Mouse (Mus musculus) thymus, postnatal 0 days (tissue): ENCODE data around the gene Ankrd11. TPM values are rescaled to one million over a fixed set of nuclear protein-coding genes. Genes with fewer than 3 reads are reported as not detected.

ENCODE experiments used
- DNase-seq: peaks from one replicate; pipeline ENCODE4 v3.0.0-alpha.2; 2015; ENCODE audit warnings: low spot score
- polyA plus RNA-seq: library from polyadenylated mRNA; unstranded; fragments of >200 nt; fragmentation: Nextera tagmentation; extraction: Ambion mirVana; gene quantifications from 2 replicates; pipeline ENCODE4 v1.2.1, GENCODE M21; 2015

The Ankrd11 gene
- polyA plus RNA-seq, 1 experiment from 2014 or later = 78.6 TPM

DNA sequence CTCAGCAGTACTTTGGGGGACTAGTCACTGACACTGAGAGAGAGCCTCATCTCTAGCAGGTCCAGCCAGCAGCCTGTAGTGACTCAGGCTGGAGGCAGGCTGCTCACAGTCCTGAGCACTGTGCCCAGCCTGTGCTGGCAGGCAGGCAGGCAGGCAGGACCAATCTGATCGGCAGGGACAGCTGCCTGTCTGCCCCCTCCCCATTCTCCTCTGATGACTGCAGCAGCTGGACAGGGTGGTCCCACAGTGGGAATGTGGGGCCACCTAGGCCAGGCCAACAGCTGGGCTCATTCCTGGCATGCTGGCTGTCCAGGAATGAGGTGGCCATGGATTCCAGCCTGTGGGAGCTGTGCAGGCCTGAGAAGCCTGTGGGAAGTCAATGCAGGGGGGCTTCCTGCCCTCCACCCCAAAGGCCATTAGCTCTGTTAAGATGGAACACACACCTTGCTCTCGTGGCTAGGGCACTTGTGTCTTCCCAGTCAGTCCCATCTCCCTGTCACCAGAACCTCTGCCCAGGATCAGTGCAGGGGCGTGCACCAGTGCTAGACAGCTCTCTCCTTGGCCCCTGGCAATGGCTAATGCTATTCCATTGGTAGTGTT is 191.3 kb downstream of the Ankrd11 start:
- DNase-seq = no peak

DNA sequence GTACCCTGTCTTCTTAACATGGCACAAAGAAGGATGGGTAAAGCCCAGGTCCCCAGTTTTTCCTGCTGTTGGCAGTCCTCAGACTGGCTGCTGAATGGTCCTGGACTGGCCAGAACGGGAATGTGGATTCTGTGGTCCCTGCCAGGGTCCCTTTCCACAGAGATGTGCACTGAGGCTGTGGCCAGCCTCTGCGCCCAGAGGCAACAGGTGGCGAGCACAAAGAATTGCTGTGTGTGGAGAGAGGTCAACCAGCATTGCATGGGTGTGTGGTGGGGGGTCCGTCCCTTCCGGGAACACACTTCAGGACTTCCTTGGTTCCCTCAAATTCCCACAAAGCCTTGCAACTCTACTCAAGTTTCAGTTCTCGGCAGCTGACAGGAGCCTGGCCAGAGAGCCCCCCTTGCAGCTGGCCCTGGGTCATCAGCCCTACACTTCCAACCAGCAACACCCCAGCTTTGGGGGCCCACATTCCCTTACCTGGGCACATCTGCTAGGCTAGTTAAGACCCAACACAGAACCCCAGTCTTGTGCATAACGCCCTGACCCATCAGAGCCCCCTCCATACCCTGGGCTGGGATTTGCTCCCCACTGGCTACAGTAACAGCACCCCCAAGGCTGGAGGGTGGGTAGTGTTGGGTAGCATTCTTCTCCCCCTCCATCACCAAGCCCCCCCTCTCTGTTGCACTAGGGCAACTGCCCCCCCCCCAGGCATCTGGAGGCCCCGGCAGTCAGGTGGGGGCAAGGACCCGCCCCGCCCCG is 192.7 kb downstream of the Ankrd11 start:
- DNase-seq = no peak

DNA sequence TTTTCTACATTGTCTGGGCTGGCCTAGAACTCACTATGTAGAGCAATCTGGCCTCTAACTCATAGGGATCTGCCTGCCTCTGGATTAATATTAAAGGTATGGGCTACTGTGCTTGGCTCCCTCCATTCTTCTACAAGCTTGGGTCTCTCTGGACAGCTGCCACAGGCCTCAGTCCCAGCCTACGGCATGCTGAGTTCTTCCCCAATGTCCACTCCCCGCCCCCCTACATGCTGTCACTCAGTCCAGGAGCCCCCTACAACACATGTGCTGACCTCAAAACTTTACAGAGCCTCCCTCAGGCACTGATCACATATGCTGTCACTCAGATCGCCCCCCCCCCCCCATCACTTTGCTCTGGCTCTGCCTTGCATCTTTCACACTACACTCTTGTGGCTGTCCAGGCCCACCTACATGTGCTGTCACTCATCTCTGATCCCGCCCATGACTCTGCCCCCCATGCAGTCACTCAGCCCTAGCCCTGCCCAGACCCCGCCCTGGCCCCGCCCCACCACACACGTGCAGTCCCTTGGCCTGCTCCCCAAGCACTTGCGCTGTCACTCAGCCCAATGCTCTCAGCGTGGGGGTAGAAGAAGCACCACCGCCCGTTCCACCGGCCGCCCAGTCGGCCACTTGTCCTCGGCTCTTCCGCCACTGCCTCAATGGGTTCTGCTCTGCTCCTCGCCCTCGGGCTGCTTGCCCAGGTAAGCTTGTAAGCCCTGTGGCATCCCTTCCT is 194.1 kb downstream of the Ankrd11 start, which contains the start of gene Cdh15:
Gene Cdh15 (plus strand): TSS at position 138 of the 733 bp plus-strand sequence.
- DNase-seq = peak; percentile 82

DNA sequence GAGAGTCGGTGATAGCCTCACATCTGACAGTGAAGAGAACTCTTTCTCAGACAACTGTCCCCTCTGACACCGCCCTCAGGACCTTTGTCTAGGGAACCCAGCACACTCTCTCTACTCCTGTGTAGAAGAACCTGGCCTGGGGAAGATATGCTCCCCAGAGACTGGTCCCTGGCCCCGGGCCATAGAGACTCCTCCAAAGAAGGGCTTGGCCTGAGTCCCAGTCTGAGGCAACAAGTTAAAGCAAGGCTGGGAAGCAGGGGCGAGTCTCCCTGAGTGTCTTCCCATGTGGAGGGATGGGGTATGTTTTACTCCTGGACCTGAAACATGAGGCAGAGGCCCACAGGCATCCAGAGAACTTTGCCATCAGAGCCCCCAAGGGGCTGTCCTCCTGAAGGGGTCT is 196.4 kb downstream of the Ankrd11 start:
- no peak for DNase-seq

DNA sequence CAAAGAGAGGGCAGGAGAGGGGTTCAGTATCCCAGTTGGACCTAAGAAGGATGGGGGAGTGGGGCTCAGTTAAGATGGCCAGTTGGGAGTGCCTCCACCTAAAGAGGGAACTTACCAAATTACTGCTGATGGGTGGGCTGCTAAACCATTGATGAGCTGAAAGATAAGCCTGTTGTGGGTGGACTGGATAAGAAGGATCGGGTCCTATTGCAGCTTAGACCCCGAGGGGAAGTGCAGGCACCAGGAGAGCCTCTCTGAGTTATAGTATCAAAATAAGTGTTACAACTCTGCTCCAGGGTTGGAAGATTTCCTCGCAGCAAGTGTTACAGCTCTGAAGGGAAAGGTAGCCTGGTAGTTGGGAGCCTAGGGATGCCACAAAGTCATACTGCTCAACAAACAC is 197.9 kb downstream of the Ankrd11 start:
- no peak for DNase-seq

DNA sequence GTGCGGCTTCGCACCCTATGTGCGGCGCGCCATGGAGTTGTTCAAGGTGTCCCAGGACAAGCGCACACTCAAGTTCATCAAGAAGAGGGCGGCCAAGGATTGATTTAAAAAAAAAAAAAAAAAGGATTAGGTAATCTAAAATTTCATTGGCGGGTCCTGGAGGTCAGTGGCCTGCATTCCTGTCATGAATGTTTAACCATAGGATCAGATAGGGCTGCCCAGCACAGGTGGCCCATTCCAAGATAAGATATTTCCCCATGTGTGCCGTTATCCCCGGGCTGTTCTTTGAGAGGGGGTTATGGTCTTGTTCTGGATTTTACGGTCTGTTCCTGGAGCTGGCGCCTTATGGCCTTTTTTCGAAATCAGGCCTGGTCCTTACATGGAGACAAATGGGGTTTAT is 205.4 kb downstream of the Ankrd11 start:
- no peak for DNase-seq

DNA sequence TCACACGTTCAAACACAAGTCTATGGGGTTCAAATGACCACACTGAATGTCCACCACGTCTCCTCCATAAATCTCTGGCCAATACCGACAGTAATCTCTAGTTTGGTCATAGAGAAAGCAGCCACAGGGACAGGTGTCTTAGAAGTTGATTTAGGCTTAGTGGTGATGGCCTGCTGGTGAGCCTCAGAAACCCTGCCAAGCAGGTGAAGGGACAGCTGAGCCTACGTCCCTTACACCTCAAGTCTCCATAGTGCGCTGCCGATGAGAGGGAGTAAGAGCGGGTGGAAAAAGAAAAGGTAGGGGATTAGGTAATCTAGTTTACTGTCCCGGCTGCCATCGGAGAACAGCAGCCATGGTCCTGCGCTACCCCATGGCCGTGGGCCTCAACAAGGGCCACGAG is 205.9 kb downstream of the Ankrd11 start:
- no peak for DNase-seq

DNA sequence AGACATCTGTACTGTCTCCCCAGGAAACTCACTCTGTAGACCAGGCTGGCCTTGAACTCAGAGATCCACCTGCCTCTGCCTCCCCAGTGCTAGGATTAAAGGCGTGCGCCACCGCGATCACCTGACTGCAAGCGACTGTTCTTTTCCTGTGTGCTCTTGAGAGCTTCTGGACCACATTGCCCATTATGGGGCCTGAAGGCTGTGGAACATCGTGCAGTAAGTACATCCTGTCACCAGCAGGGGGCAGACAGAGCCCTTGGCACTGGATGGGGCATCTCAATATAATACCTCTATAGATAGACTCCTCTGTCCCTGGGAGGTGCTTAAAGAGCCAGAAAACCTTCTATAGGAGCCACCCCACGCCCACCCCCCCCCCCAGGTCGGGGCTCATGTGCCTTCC is 207.1 kb downstream of the Ankrd11 start:
- peak; percentile 85 for DNase-seq

DNA sequence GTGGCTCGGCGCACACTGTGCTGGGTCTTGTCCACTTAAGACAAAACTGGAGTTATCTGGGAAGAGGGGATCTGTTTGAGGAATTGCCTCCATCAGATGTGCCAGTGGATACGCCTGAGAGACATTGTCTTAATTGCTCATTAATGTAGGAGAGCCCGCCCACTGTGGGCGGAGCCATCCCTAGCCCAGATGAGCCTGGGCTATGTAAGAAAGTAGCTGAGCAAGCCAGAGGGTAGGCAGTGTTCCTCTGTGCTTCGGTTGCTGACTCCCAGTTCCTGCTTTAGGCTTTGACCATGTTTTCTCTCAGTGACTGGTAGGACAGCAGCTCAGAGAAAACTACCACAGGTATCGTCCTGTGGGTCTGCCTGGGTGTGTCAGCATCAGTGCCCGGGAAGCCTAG is 207.7 kb downstream of the Ankrd11 start:
- no peak for DNase-seq

Other genes with a start within 250 kb of the Ankrd11 start
- 0.21 and 0.36 TPM in 2 replicates for gene Cdh15, start 194.3 kb downstream of the Ankrd11 start, polyA plus RNA-seq
- gene Spg7, start 20.7 kb upstream of the Ankrd11 start, polyA plus RNA-seq = 48.2 and 49.5 TPM in 2 replicates
- gene Rpl13, start 60.1 kb upstream of the Ankrd11 start, polyA plus RNA-seq = 1,818 and 1,880 TPM in 2 replicates
- gene Cpne7, start 75.1 kb upstream of the Ankrd11 start, polyA plus RNA-seq = 0.22 and 0.31 TPM in 2 replicates
- 3.7 and 3.8 TPM in 2 replicates for gene Sult5a1, start 116.0 kb upstream of the Ankrd11 start, polyA plus RNA-seq
- gene Dpep1, start 144.0 kb upstream of the Ankrd11 start, polyA plus RNA-seq = 2.7 and 3.7 TPM in 2 replicates
- 144 and 151 TPM in 2 replicates for gene Chmp1a, start 170.5 kb upstream of the Ankrd11 start, polyA plus RNA-seq
- gene Spata33, start 170.6 kb upstream of the Ankrd11 start, polyA plus RNA-seq = 1.0 and 2.2 TPM in 2 replicates
- gene Cdk10, start 182.6 kb upstream of the Ankrd11 start, polyA plus RNA-seq = 18.3 and 18.6 TPM in 2 replicates
- gene Spata2l, start 194.0 kb upstream of the Ankrd11 start, polyA plus RNA-seq = 8.4 and 8.8 TPM in 2 replicates
- gene Zfp276, start 211.9 kb upstream of the Ankrd11 start, polyA plus RNA-seq = 15.8 and 18.8 TPM in 2 replicates
- gene Vps9d1, start 212.1 kb upstream of the Ankrd11 start, polyA plus RNA-seq = 11.5 and 12.0 TPM in 2 replicates